Mouse (Mus musculus): ENCODE data around the gene Nprl3.

The Nprl3 gene

DNA sequence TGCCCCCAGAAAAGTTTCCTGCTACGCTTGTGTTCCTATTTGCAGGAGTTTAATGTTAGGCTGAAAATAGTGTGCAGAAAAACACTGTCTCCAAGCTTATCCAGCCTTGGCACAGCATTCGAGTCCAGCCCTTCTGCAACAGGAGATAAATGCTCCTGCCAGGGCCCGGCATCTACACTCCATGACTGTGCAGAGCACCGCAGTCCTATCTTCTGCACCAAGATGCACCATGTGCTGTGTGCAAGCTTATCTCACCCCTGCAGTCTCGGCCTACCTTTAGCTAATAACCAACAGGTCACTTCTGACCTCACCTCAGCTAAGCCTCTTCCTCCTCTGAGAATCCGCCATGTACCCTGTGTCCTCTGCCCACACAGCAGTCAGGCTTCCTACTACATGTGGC is 21.9 kb downstream of the Nprl3 start:
- DNase-seq (ENCODE audit: low spot score in 2 of 2): no peak

DNA sequence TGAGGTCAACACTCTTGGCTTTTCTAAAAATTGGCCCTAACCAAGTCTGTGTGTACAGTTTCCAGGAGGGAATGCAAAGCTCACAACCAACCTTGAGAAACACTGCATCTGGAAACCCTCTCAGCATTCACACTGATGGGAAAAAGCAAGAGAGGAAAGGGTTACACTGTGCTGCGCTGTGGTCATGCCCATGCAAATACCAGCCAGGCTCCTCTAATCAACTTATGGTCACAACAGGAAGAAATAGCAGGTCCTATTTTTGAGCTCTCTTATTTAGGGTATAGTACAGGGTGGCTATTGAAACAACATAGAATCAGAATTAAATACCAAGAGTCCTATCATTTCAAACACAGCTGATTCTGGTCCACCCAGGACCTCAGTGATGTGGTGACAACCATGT is 22.9 kb downstream of the Nprl3 start:
- DNase-seq (ENCODE audit: low spot score in 2 of 2): no peak

DNA sequence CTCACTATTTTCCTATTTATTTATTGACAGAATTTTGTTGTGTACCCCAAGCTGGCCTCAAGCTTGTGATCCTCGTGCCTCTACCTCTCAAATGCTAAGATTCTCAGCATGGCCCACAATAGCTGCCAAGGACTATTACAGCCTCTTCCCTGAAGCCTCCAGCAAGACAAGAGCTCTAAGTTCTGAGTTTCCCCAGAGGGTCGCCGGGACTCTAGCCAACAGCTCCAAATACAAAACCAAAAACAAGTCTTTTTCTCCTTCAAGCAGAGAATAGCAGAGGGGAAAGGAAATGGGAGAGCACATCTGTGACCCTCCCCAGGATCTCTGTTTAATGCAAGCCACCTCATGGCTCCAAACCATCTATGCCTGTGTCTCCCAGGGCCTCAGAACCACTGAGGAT is 23.4 kb downstream of the Nprl3 start:
- DNase-seq (ENCODE audit: low spot score in 2 of 2): no peak

DNA sequence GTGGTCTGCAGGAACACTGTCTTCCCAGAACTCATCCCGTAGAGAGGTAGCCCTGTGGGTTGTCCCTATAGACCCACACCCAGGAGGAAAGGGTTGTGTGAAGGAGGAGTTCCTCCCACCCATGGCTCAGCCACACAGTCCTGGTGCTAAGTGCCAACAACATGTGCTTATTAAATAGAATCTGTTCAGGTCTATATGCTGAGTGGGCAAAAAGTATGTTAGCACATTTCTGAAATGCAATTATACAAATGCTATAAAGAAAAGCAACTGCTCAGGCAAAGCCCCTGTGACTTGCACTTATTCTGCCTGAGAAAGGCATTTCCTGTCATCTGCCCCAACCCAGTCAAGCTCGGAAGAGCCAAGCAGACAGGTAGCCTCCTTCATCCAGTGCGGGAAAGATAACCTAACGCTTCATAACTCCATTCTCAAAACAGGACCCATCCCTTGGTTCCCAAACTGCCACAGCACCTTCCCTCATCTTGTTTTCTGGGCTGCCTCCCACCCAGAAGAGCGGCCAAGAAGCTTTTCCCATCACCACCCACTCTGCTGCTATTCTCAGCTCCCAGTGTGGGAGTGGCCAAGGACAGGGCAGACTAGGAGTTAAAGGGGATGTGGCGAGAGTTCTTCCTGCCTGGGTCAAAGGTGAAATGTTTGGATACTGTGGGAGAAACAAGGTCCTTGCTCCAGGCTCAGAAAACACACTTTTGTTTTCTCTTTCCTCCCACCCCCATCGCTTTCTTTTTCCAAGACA is 24.1 kb downstream of the Nprl3 start:
- DNase-seq (ENCODE audit: low spot score in 2 of 2): no peak

DNA sequence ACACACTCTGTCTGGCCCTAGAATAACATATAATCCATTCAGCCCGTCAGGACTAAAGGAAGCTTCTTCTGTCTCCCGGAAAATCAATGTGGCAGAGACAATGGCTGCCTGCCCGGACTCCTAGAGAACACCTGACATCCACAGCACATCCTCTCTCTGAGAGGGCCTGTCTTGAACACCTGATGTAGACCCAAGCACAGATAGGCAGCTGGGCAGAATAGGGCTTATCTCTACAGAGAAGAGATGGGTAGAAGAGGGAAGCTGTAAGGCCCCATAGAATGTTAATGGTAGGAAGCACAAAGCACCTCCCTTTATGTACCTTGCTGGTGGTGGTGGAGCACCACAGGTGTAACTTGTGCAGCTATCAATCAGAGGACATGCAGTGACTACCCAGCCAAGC is 25.3 kb downstream of the Nprl3 start:
- no peak for DNase-seq (ENCODE audit: low spot score in 2 of 2)

DNA sequence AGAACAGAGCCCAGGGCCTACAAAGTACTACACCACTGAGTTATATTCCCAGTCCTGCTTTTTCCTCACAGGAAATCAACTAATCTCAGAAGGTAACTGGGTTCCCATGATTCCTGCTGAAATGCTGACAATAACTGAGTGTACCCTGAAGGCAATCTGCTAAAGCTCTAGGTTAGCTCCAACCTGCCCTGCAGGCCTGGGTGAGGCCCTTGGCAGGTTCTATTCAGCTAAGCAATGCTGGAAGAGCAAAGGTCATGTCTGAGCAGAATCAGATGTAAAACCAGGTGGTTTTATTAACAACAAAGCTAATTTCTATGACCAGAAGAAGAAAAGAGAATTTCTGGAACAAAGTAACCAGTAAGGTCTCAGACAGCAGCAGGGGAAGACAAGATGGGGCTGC is 26.1 kb downstream of the Nprl3 start:
- DNase-seq (ENCODE audit: low spot score in 2 of 2): no peak

DNA sequence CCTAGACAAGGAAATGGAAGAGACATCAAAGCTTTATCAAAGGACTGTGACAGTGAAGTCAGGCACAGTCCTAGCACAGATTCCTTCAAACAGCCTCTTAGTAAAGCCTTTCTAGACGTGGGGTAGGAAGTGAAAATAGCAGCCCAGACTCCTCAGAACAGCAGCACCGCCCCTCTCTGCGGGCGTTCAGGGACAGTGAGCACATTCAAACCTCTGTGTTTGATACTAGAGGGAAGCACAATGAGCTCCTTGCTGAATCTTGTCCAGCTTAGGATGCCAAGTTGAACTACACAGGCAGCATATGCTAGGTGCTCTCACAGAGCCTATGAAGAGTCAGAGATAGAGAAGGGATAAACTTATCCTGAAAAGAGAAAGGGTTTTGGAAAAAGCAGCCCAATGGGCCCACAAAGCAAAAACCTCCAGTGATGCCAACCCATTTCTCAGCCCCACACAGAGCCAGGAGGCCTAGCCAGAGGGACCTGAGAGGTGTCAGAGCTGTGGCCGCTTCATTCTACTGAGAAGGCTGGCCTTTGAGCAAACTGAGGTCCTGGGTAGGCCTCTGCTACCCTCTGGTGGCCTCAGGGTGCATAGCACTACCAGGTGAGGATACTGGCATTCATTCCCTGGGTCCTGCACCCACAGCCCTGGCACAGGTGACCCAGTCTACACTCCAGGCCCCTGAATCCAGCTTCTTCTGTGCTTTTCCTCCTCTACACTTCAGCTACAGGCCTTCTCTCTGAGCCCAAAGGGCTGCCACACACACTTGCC is 29.2 kb downstream of the Nprl3 start:
- peak in 1 of 2 experiments; percentile 70 for DNase-seq (ENCODE audit: low spot score in 2 of 2)

DNA sequence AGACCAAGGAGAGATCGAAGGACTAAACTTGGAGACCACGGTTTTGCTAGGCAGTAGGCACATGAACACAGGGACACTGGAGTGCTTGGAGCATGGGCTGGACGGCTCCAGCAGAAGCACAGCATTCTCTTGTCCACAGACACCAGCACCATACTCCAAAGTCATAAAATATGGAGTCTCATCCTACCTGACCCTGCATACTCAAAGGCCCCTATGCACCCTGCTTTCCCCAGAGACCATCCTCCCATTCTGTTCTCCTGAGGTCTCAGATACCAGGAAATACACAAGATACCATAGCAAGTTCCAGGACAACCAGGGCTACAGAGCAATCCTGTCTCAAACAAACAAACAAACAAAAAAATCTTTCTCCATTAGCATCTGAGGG is 30.1 kb downstream of the Nprl3 start:
- DNase-seq (ENCODE audit: low spot score in 2 of 2): no peak

DNA sequence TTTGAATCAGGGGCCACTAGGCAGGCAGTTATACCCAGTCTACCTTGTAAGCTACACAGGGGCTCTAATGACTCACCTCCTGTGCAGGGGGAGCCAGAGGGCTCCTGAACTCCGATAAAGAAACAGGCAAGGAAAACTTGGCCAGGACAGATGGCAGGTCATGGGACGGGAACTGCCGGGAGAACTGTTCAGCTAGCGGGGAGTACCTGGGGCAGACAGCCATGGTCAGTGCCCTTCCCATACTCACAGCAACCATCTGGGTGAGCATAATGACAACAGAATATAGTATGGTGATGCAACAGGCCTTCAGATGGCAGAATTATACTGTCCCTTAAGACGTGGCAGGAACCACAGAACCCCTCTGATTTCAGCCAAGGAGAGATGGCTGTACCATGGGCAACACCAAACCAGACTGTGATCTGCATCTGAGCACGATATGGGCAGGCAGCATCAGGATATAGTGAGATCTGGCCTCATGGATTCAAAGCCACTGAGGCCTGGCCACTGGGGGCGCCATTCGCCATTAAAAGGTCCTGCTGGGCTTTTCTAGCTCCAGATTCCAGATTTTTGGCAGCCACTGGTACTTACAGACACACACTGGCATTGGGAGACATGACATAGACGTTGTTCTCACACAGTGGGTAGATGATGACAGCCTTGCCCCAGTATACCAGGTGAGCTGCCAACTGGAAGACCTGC is 30.6 kb downstream of the Nprl3 start:
- DNase-seq (ENCODE audit: low spot score in 2 of 2): no peak

DNA sequence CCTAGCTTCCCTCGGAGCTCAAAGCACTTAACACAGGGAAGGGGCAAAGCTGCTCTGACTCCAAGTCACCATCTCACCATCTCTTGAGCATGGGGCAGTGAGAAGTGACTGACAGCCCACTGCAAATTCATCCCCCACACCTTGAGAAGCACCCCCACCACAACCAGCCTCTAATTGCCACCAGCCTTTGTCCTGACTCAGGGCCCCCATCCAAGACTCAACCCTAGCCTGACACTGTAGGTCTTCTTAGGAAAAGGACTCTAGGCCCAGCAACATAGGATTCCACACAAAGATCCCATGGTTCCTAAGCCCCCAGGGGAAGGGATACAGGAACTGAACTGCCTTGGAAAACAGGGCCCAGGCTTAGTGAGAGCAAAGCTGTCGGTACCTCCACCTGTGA is 31.4 kb downstream of the Nprl3 start:
- DNase-seq (ENCODE audit: low spot score in 2 of 2): no peak

DNA sequence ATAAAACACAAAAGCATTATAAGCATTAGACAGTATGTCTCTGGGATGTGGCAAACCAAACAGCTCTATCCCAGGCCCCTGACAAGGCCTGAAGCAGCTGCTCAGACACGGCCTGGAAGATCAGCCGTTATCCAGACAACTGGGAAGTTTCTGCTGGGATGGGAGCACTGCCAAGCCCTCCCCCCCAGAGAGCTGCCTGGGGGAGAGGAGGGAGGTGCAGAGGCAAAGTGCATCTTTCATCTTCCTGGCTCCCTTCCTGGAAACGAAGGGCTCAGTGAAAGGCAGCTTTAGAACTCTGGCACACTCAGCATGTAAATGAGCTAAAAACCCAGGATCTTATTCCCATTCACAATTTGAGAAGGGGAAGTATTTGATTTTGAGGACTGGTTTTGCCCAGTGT is 31.9 kb downstream of the Nprl3 start:
- peak; percentile 71 to 75 for DNase-seq (ENCODE audit: low spot score in 2 of 2)

DNA sequence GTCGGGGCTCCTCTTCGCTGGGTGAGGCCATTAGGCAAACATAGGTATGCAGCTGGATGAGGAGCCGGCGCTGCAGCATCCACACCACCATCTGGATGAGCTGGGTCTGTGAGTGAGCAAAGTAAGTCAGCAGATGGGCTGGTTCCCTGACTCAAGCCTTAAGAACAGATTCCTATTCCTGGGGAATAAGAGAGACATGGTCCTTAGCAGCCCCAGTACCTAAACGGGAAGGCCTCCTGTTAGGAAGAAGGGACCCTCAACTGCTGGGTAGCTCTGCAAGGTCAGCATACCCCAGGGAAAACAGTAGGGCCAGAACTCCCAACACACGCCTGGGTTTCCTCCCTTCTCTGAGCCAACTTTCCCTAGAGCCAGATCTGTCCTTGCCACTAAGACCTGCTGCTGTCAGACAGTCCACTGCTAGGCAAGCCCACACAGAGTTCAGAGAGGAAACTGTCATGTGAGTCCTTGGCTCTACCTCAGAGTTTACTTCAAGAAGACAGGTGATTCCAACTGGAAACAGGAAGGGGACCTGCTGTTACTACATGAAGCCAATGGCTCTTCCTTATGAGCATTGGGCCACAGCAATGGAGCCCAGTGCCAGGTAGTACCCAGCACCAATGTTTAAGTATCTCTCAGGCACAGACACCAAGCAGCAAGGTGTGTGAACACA is 32.6 kb downstream of the Nprl3 start:
- no peak for DNase-seq (ENCODE audit: low spot score in 2 of 2)

DNA sequence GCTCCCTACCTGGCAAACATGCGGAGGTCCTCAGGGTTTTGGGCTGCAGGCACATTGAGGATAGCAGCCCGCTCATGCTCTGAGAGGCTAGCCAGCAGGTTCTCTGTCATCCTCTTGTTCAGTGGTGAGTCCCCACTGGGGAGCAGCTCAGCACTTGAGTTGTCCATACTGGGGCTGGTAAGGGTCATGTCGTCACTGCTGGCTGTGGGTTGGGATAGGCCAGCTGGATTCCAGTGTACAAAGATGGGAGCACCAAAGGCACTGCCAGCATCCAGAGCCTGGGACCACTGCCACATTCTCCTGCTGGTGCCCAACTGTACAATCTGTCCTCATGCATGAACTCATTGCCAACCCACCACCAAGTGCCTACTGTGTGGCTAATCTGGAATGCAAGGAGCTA is 33.6 kb downstream of the Nprl3 start:
- DNase-seq (ENCODE audit: low spot score in 2 of 2): no peak

DNA sequence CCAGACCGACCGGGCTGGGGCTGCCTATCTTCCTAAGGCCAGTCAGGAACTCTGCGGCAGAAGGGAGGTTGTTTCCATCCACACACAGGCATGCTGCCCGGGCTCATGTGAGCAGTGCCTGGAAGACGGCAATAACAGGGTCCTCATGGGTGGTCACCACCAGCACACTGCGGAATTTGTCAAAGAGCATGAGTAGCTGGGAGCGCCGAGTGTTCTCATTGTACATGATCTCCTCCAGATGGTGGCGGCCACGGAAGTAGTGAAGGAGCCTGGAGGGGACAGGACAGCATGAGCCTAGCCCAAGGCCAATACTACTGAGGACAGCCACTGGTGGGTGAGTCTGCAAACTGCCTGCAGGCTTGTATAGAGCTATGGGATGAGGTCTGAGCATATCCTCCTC is 34.7 kb downstream of the Nprl3 start:
- DNase-seq (ENCODE audit: low spot score in 2 of 2): no peak

DNA sequence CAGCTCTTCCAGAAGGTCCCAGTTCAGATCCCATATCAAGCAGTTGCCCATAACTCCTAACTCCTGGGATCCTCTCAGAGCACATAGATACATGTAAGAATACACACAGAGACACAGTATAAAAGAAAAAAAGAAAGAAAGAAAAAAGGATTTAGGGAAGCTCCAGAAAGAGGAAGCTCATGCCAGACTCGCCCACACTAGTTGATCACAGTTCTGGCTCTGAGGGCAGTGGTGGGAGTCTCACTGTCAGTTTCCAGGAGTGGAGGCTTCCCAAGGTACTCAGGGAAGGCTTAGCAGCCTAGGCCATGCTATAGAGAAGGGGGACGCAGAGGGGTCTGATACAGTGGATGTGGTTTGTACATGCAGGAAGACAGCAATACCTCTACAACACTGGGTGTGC is 36.4 kb downstream of the Nprl3 start:
- DNase-seq (ENCODE audit: low spot score in 2 of 2): no peak

DNA sequence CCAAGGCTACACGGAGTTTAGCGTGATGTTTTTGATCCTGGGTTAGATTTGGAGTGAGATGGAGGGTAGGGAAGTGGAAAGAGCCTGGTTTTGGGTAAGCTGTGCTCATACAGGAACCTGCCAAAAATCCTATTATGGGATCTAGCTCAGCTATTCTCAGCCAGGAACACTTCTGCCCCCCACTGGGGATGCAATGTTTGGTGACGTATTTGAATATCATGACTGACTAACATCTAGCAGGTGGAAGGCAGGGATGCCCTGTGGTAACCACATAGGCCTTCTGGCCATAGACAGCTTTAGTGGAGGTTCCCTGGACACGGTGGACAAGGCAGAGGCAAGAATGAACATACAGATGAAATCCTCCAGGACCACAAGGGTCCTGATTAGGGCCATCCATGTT is 37.3 kb downstream of the Nprl3 start:
- no peak for DNase-seq (ENCODE audit: low spot score in 2 of 2)

DNA sequence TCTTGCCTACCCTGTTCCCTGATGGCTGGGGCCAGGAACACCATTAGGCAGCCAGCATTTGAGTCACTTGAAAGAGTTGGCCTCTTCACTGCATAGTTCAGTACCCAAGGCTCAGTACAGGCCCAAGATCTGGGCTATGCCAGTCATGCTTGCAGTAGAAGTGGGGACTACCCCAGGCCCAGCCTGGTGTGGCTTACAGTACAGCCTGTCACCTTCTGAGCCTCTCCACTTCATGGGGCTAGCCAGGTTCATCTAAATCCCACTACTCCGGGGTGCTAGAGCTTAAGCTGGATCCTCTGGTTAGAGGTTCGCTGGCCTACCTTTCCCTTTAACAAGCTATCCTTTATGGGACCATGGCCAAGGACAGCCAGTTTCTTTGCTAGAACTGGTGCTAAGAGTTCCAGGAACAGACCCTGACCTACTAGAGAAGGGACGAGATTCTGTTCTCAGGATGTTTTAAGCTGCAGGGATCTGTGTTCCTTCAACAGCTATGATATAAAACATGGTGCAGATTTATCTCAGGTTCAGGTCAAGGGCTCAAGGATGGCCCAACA is 39.1 kb downstream of the Nprl3 start:
- DNase-seq (ENCODE audit: low spot score in 2 of 2): no peak

DNA sequence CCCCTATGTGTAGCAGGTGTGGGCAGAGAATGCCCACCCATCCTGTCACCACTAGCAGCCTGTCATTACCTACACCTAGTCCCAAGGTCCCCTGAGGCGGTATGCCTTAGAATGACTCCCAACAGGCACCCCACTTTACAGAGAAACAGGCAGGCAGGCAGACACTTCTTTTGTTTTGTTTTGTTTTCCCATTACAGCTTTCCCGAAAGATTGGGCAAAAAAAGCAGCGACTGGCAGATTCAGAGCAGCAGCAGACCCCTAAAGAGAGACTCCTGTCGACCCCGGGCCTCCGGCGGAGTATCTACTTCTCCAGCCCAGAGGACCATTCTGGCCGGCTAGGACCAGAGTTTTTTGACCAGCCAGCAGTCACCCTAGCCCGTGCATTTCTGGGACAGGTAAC is 40.0 kb downstream of the Nprl3 start:
- no peak for DNase-seq (ENCODE audit: low spot score in 2 of 2)

DNA sequence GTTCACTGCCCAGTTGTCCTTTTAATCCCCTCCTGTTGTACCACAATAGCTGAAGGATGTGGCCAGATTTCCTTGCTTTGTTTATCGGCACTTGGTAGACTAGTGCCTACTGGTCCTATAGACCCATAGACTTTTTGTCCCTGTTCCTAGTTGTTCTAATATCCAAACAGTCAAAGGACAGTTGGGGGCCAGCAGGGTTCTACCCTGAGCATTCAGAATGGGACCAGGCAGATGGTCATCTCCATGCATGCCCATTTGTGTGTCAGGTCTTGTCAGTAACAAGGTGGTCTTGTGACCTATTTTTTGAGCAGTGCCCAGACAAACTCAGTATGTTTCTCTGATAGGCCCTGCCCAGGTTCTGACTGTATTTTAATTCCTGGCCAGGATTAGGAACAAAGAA is 40.5 kb downstream of the Nprl3 start:
- DNase-seq (ENCODE audit: low spot score in 2 of 2): no peak

DNA sequence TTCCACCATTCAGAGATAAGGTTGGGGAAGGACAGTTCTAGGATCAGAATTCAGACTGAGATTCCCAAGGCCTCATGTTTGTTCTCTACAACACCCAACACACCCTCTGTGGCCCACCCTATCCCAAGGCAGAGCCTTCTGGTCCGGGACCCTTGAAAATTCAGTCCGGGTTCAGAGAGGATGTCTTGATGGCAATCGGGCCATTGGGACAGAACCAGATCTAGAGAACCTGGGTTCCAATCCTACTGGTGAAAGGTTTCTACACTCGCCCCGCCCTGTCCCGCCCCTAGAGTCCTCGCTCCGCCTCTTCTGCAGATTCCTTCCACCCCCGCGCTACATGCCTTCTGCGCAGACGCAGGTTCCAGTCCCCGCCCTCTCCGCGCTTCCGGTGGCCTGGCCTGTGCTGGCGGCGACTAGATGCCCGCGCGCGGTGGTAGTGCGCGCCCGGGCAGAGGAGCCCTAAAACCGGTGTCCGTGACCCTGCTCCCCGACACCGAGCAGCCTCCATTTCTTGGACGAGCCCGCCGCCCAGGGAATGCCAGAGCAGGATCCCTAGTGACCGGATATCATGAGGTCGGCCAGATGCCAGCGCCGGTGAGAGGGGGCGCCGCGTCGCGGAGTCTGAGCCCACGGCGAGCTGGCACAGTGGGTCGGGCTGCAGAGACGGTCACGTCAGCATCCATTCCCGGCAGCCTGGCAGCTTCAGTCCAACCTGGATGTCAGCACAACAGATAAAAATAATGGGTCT is 41.2 kb downstream of the Nprl3 start, which contains the start of gene Mpg:
TSS of gene Mpg (plus strand) at position 382 of the 748 bp plus-strand sequence.
- DNase-seq (ENCODE audit: low spot score in 2 of 2): peak; percentile 78 to 79

Measured in frontal cortex, postnatal 14 days (tissue).